In genomic region chr17:45406281-45406680, GRCm38 (mm10) we compare ENCODE assay signal across 10 mouse cellular contexts. TPM values are rescaled to one million over a fixed set of nuclear protein-coding genes. Genes with fewer than 3 reads are reported as not detected.
DNase-seq lines count a peak whose midpoint lies in the region; ATAC-seq and TF ChIP-seq lines count a peak whose summit lies in the region.
"Had no signal": no experiment of that assay in that cellular context is flagged by ENCODE, and none has a peak within 500 bp of the region (broad histone marks: within the 10 kb centered on the region; RNA-seq: fewer than 3 reads in every experiment).

No protein-coding gene starts in this region.

- TF ChIP-seq POLR2A in thymus, adult 2 months (IDR thresholded peaks at IDR 0.05; ENCODE audit: control insufficient read depth, extremely low read depth, insufficient read depth, low read length, poor library complexity): no peak

- ATAC-seq in kidney, postnatal 0 days (replicated peaks; ENCODE audit: low FRiP score, low read depth): no peak
- ATAC-seq in kidney, embryonic 15.5 days (replicated peaks; ENCODE audit: low FRiP score): no peak
- no peak for ATAC-seq in intestine, embryonic 16.5 days

- no peak overlapping the region for H3K27ac ChIP-seq in kidney, postnatal 0 days
- no peak overlapping the region for H3K27ac ChIP-seq in kidney, embryonic 15.5 days
- H3K27ac ChIP-seq in thymus, adult 2 months (ENCODE audit: control insufficient read depth, insufficient read depth, low read length): no peak overlapping the region
- H3K27ac ChIP-seq in intestine, embryonic 16.5 days (ENCODE audit: low read length): no peak overlapping the region

- H3K4me3 ChIP-seq in kidney, postnatal 0 days (replicated peaks; ENCODE audit: low read depth, low read length): no peak overlapping the region
- H3K4me3 ChIP-seq in kidney, embryonic 15.5 days (replicated peaks): no peak overlapping the region
- no peak overlapping the region for H3K4me3 ChIP-seq in thymus, adult 2 months (ENCODE audit: control insufficient read depth, insufficient read depth, low read length)
- H3K4me3 ChIP-seq in intestine, embryonic 16.5 days (ENCODE audit: low read length): no peak overlapping the region

- WGBS in kidney, postnatal 0 days: 95% methylated on average over 10 of the region's 10 CpGs
- 94% methylated on average over 10 of the region's 10 CpGs for WGBS in kidney, embryonic 15.5 days
- 97% methylated on average over 10 of the region's 10 CpGs for WGBS in thymus, adult 2 months
- WGBS in intestine, embryonic 16.5 days: 95% methylated on average over 10 of the region's 10 CpGs

- H3K4me1 ChIP-seq in kidney, postnatal 0 days (replicated peaks; ENCODE audit: insufficient read depth, low read length): no peaks in the 10 kb centered on the region
- H3K4me1 ChIP-seq in kidney, embryonic 15.5 days: 0 out of 2 replicates have a peak, but pooled peaks cover 3% of the 10 kb centered on the region
- H3K4me1 ChIP-seq in thymus, adult 2 months (replicated peaks; ENCODE audit: control insufficient read depth, insufficient read depth, low read length): no peaks in the 10 kb centered on the region
- 0 out of 2 replicates have a peak, but pooled peaks cover 2% of the 10 kb centered on the region for H3K4me1 ChIP-seq in intestine, embryonic 16.5 days (ENCODE audit: control insufficient read depth, insufficient read depth, low read length)

- DNase-seq in kidney, postnatal 0 days (ENCODE audit: low spot score): no peak
- peak; percentile 16 for DNase-seq in thymus, adult 2 months
- DNase-seq in thymus, postnatal 0 days (ENCODE audit: low spot score): no peak
- DNase-seq in ZHBTc4 (ENCODE audit: low read depth, low spot score): peak; percentile 78
- peak; percentile 8 to 17 for DNase-seq in thymus, postnatal 36 days
- no peak for DNase-seq in embryo, embryonic 10 days (ENCODE audit: low spot score)
- DNase-seq: cerebellum, adult 18-20 months; gastrocnemius, postnatal 25 days had no signal

- H3K4me2 ChIP-seq in kidney, postnatal 0 days (ENCODE audit: low read length): no peak overlapping the region
- no peak overlapping the region for H3K4me2 ChIP-seq in kidney, embryonic 15.5 days
- no peak overlapping the region for H3K4me2 ChIP-seq in intestine, embryonic 16.5 days (ENCODE audit: low read depth, low read length)

- no peaks in the 10 kb centered on the region for H3K27me3 ChIP-seq in kidney, postnatal 0 days (ENCODE audit: insufficient read depth, low read length)
- no peaks in the 10 kb centered on the region for H3K27me3 ChIP-seq in kidney, embryonic 15.5 days
- no peaks in the 10 kb centered on the region for H3K27me3 ChIP-seq in thymus, adult 2 months (ENCODE audit: control insufficient read depth, insufficient read depth, low read length)
- no peaks in the 10 kb centered on the region for H3K27me3 ChIP-seq in intestine, embryonic 16.5 days (replicated peaks; ENCODE audit: control insufficient read depth, insufficient read depth, low read length)

- peaks cover 14% of the 10 kb centered on the region; the same call in 1 of the 2 replicates for H3K36me3 ChIP-seq in kidney, postnatal 0 days (ENCODE audit: insufficient read depth, low read length)
- H3K36me3 ChIP-seq in kidney, embryonic 15.5 days: peaks cover 88% of the 10 kb centered on the region
- peaks cover 89% of the 10 kb centered on the region for H3K36me3 ChIP-seq in thymus, adult 2 months (ENCODE audit: control insufficient read depth, insufficient read depth, low read length)
- H3K36me3 ChIP-seq in intestine, embryonic 16.5 days (ENCODE audit: control insufficient read depth, insufficient read depth, low read length): peaks cover 9% of the 10 kb centered on the region

- H3K9ac ChIP-seq in kidney, postnatal 0 days (ENCODE audit: low read depth, low read length): no peak overlapping the region
- H3K9ac ChIP-seq in kidney, embryonic 15.5 days: no peak overlapping the region
- no peak overlapping the region for H3K9ac ChIP-seq in intestine, embryonic 16.5 days (ENCODE audit: low read depth, low read length)

- peak; percentile 33; the same call in 1 of the 2 replicates for TF ChIP-seq CTCF in kidney, postnatal 0 days (IDR thresholded peaks at IDR 0.05; ENCODE audit: low read depth)
- TF ChIP-seq CTCF in thymus, adult 2 months (IDR thresholded peaks at IDR 0.05; ENCODE audit: borderline replicate concordance, control insufficient read depth, extremely low read depth, insufficient read depth, low read length, poor library complexity): no peak

- H3K9me3 ChIP-seq in kidney, postnatal 0 days (replicated peaks; ENCODE audit: low read length): no peaks in the 10 kb centered on the region
- no peaks in the 10 kb centered on the region for H3K9me3 ChIP-seq in kidney, embryonic 15.5 days (replicated peaks)
- H3K9me3 ChIP-seq in intestine, embryonic 16.5 days (ENCODE audit: control insufficient read depth, low read length): no peaks in the 10 kb centered on the region

RNA-seq across cellular contexts. Expression of gene Cdc5l, which starts 27.3 kb away (rescaled TPM):
- polyA plus RNA-seq in kidney, postnatal 0 days (2015; fragmentation: Nextera tagmentation; extraction: Ambion mirVana): 47.4 and 48.7 TPM in 2 replicates
- polyA plus RNA-seq in kidney, embryonic 15.5 days (2015; fragmentation: Nextera tagmentation; extraction: Ambion mirVana): 67.0 and 67.6 TPM in 2 replicates
- polyA plus RNA-seq in thymus, adult 2 months (2012; rRNA removed): 14.3 and 17.4 TPM in 2 replicates
- polyA plus RNA-seq in thymus, postnatal 0 days (2015; fragmentation: Nextera tagmentation; extraction: Ambion mirVana): 77.0 and 86.8 TPM in 2 replicates
- 45.8 and 51.8 TPM in 2 replicates for polyA plus RNA-seq in intestine, embryonic 16.5 days (2015; fragmentation: Nextera tagmentation; extraction: Ambion mirVana)

Comparison
In these comparisons a context has a peak if more than half of its experiments do, and no peak if none do; other contexts are left out.
1. DNase-seq: peak in thymus, adult 2 months (single experiment), ZHBTc4 (single experiment) and thymus, postnatal 36 days (2 of 2); none in kidney, postnatal 0 days (single experiment), thymus, postnatal 0 days (single experiment) and embryo, embryonic 10 days (single experiment).